Mouse (Mus musculus): Measurements from ENCODE around the gene Pex14. TPM values are rescaled to one million over a fixed set of nuclear protein-coding genes. Genes with fewer than 3 reads are reported as not detected.

Gene Pex14
- polyA plus RNA-seq, 2 experiments, result 32.3 to 37.3 TPM

DNA sequence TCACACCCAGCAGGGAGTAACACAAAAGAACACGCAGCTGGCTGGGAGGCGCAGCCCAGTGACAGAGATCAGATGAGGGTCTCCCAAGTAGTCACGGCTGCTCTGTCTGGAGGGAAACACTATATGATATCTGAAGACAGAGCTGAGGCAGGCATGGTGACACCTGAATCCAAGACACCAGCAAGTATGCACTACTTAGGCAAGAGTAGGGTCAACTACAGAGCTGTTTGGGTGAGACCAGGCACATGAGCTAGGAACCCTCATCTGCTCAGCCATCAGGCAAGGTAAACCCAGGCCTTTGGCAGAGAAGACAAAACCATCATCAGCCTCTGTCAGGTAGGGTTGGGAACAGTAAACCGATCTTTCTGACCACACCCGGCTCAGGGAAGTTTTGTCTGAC is 33.7 kb upstream of the Pex14 start:
- no peak for DNase-seq (ENCODE audit: low spot score)
- Histone ChIP-seq H3K27ac (replicated peaks; ENCODE audit: low read depth, low read length) (no peak overlapping the region), H3K4me3 (replicated peaks; ENCODE audit: low read length) (no peak overlapping the region), H3K4me1 (ENCODE audit: control insufficient read depth, insufficient read depth, low read length) (peaks cover 4% of the 10 kb centered on the region; the same call in 1 of the 2 replicates), H3K9ac (ENCODE audit: low read depth, low read length, severe bottlenecking) (no peak overlapping the region), H3K36me3 (ENCODE audit: control insufficient read depth, insufficient read depth, low read length) (peaks cover 3% of the 10 kb centered on the region; the same call in 1 of the 2 replicates), H3K9me3 (ENCODE audit: control insufficient read depth, low read length) (no peaks in the 10 kb centered on the region), H3K27me3 (ENCODE audit: control insufficient read depth, insufficient read depth, low read length) (no peaks in the 10 kb centered on the region), H3K4me2 (replicated peaks; ENCODE audit: low read depth, low read length, severe bottlenecking) (no peak overlapping the region)
- no peak for TF ChIP-seq POLR2A (IDR thresholded peaks at IDR 0.05; ENCODE audit: borderline replicate concordance, extremely low read depth, insufficient read depth, insufficient read length)
- no peak for ATAC-seq (ENCODE audit: low FRiP score, low read depth)
- 72% methylated on average over 5 of the region's 5 CpGs for WGBS

GRCm38 (mm10) chr4:149131789-149132565 is 32.3 kb upstream of the Pex14 start:
- peaks cover 10% of the 10 kb centered on the region; the same call in 1 of the 2 replicates for H3K36me3 ChIP-seq (ENCODE audit: control insufficient read depth, insufficient read depth, low read length)
- no peak for DNase-seq (ENCODE audit: low spot score)
- H3K4me2 ChIP-seq (replicated peaks; ENCODE audit: low read depth, low read length, severe bottlenecking), result no peak overlapping the region
- H3K4me3 ChIP-seq (replicated peaks; ENCODE audit: low read length), result no peak overlapping the region
- peaks cover 4% of the 10 kb centered on the region; the same call in 1 of the 2 replicates for H3K4me1 ChIP-seq (ENCODE audit: control insufficient read depth, insufficient read depth, low read length)
- no peaks in the 10 kb centered on the region for H3K9me3 ChIP-seq (ENCODE audit: control insufficient read depth, low read length)
- no peak overlapping the region for H3K27ac ChIP-seq (replicated peaks; ENCODE audit: low read depth, low read length)
- WGBS, result 85% methylated on average over 21 of the region's 21 CpGs
- no peaks in the 10 kb centered on the region for H3K27me3 ChIP-seq (ENCODE audit: control insufficient read depth, insufficient read depth, low read length)
- no peak for TF ChIP-seq POLR2A (IDR thresholded peaks at IDR 0.05; ENCODE audit: borderline replicate concordance, extremely low read depth, insufficient read depth, insufficient read length)
- no peak overlapping the region for H3K9ac ChIP-seq (ENCODE audit: low read depth, low read length, severe bottlenecking)
- no peak for ATAC-seq (ENCODE audit: low FRiP score, low read depth)

DNA sequence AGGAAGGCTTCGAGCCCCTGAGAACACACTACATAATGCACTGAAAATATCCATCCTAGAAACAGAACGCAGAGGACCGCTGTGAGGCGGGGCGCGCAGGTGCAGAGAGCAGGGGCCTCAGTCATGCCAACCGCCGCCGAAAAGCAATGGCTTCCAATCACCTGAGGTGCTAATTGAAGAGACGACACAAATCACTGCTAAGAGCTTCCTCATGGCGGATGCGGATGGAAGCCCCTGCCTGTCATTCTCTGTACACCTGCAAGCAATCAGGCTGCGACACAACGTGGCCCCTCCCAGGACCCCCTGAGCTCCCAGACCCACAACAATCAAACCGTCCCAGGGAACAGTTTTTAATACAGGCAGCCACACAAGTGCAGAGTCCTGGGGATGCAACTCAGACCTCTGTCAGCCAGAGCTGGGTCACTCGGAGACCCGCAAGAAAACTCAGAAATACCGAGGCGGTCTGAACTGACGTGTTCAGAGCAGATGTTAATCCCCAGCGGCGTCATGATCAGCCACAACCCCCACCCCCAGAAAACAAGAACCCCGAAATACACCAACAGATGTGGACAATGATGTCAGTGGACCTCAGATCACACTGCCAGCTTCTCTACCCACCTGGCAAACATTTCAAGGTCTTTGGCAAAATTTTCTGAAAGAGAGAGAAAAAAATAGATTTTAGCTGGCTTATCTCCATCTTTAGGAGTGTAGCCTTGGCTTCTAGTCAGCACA is 31.5 kb upstream of the Pex14 start:
- Histone ChIP-seq H3K36me3 (ENCODE audit: control insufficient read depth, insufficient read depth, low read length) (peaks cover 11% of the 10 kb centered on the region; the same call in 1 of the 2 replicates), H3K4me3 (replicated peaks; ENCODE audit: low read length) (no peak overlapping the region), H3K4me2 (replicated peaks; ENCODE audit: low read depth, low read length, severe bottlenecking) (no peak overlapping the region), H3K4me1 (ENCODE audit: control insufficient read depth, insufficient read depth, low read length) (peaks cover 2% of the 10 kb centered on the region; the same call in 1 of the 2 replicates), H3K9ac (ENCODE audit: low read depth, low read length, severe bottlenecking) (no peak overlapping the region), H3K27me3 (ENCODE audit: control insufficient read depth, insufficient read depth, low read length) (no peaks in the 10 kb centered on the region), H3K9me3 (ENCODE audit: control insufficient read depth, low read length) (no peaks in the 10 kb centered on the region), H3K27ac (replicated peaks; ENCODE audit: low read depth, low read length) (no peak overlapping the region)
- DNase-seq (ENCODE audit: low spot score) (no peak), ATAC-seq (ENCODE audit: low FRiP score, low read depth) (no peak)
- 78% methylated on average over 23 of the region's 23 CpGs for WGBS
- no peak for TF ChIP-seq POLR2A (IDR thresholded peaks at IDR 0.05; ENCODE audit: borderline replicate concordance, extremely low read depth, insufficient read depth, insufficient read length)

DNA sequence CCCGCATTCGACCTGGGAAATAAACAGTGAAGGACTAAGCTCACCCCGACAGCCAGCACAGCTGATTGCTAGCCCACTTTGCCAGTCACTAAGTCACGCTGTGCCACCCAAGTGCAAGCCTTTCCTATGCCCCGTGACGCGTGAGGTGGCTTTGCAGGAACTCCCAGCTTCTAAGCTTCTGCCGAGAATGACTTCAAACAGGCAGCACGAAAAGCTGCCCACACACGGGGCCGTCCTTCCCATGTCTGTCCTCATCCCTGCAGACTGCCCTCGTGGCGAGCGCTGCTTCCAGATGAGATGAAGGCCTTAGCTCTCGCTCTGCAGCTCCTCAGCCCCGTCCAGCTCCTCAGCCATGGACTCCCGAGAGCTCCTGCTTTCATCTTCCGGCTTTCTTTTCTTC is 28.8 kb upstream of the Pex14 start:
- no peak overlapping the region for H3K9ac ChIP-seq (ENCODE audit: low read depth, low read length, severe bottlenecking)
- no peak overlapping the region for H3K4me2 ChIP-seq (replicated peaks; ENCODE audit: low read depth, low read length, severe bottlenecking)
- no peak for TF ChIP-seq POLR2A (IDR thresholded peaks at IDR 0.05; ENCODE audit: borderline replicate concordance, extremely low read depth, insufficient read depth, insufficient read length)
- H3K27ac ChIP-seq (replicated peaks; ENCODE audit: low read depth, low read length), result no peak overlapping the region
- H3K4me1 ChIP-seq (ENCODE audit: control insufficient read depth, insufficient read depth, low read length), result peaks cover 2% of the 10 kb centered on the region; the same call in 1 of the 2 replicates
- H3K27me3 ChIP-seq (ENCODE audit: control insufficient read depth, insufficient read depth, low read length), result no peaks in the 10 kb centered on the region
- no peak overlapping the region for H3K4me3 ChIP-seq (replicated peaks; ENCODE audit: low read length)
- DNase-seq (ENCODE audit: low spot score) (no peak), ATAC-seq (ENCODE audit: low FRiP score, low read depth) (no peak)
- WGBS, result 85% methylated on average over 18 of the region's 18 CpGs
- H3K9me3 ChIP-seq (ENCODE audit: control insufficient read depth, low read length), result no peaks in the 10 kb centered on the region
- peaks cover 14% of the 10 kb centered on the region; the same call in 1 of the 2 replicates for H3K36me3 ChIP-seq (ENCODE audit: control insufficient read depth, insufficient read depth, low read length)

DNA sequence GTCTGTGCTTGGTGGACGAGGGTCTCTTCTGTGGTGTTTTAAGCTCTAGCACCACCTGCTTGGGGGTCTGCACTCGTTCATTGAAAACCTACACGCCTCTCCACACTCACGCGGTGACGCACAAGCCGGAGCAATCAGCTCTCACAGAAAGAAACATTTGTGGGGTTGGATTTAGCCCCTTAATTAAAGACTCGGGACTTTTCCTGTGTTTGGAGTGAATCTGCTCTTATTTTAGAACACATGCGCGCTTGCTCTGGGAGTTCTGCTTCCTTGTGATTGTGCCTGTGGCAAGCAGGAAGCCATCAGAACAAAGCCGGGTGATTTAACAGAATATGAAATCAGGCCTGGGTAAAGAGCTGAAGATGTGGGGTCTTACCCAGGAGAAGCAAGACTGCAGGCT is 27.0 kb upstream of the Pex14 start, which contains the start of gene Cort:
Cort (minus strand) TSS at position 101 of the 400 bp plus-strand sequence.
- Histone ChIP-seq H3K9ac (ENCODE audit: low read depth, low read length, severe bottlenecking) (no peak within 1 kb of the TSS; the same call in 1 of the 2 replicates), H3K4me3 (replicated peaks; ENCODE audit: low read length) (no peak within 1 kb of the TSS), H3K9me3 (ENCODE audit: control insufficient read depth, low read length) (no peaks in the 10 kb centered on the region), H3K36me3 (ENCODE audit: control insufficient read depth, insufficient read depth, low read length) (peaks cover 19% of the 10 kb centered on the region; the same call in 1 of the 2 replicates), H3K4me2 (replicated peaks; ENCODE audit: low read depth, low read length, severe bottlenecking) (no peak within 1 kb of the TSS), H3K27me3 (ENCODE audit: control insufficient read depth, insufficient read depth, low read length) (no peaks in the 10 kb centered on the region), H3K4me1 (ENCODE audit: control insufficient read depth, insufficient read depth, low read length) (peaks cover 2% of the 10 kb centered on the region; the same call in 1 of the 2 replicates), H3K27ac (replicated peaks; ENCODE audit: low read depth, low read length) (no peak within 1 kb of the TSS)
- no peak for TF ChIP-seq POLR2A (IDR thresholded peaks at IDR 0.05; ENCODE audit: borderline replicate concordance, extremely low read depth, insufficient read depth, insufficient read length)
- DNase-seq (ENCODE audit: low spot score) (no peak), ATAC-seq (ENCODE audit: low FRiP score, low read depth) (no peak)
- WGBS, result 79% methylated on average over 11 of the region's 11 CpGs

All from limb, embryonic 14.5 days (tissue).